Mouse (Mus musculus): ENCODE results near the gene Lexm. TPM values are rescaled to one million over a fixed set of nuclear protein-coding genes. Genes with fewer than 3 reads are reported as not detected.

The Lexm gene
- total and polyA plus RNA-seq, 2 experiments from 2014 or later = not detected

GRCm38 (mm10) chr4:106590142-106590541 is 26.9 kb downstream of the Lexm start:
- Histone ChIP-seq H3K4me3 (ENCODE audit: low read depth, low read length) (no peak overlapping the region), H3K9ac (replicated peaks; ENCODE audit: low read length, poor library complexity, severe bottlenecking) (no peak overlapping the region), H3K27me3 (ENCODE audit: insufficient read depth, low read length) (no peaks in the 10 kb centered on the region), H3K36me3 (ENCODE audit: insufficient read depth, low read length) (peaks cover 34% of the 10 kb centered on the region), H3K27ac (ENCODE audit: low read depth, low read length) (no peak overlapping the region), H3K4me1 (ENCODE audit: insufficient read depth, low read length) (no peaks in the 10 kb centered on the region), H3K4me2 (ENCODE audit: low read depth, low read length, poor library complexity, severe bottlenecking) (no peak overlapping the region), H3K9me3 (ENCODE audit: low read length) (no peaks in the 10 kb centered on the region)
- no peak for TF ChIP-seq CTCF (IDR thresholded peaks at IDR 0.05)
- no peak for DNase-seq (ENCODE audit: low spot score)
- no peak for ATAC-seq (ENCODE audit: low FRiP score)
- WGBS = 81% methylated on average over 9 of the region's 9 CpGs

DNA sequence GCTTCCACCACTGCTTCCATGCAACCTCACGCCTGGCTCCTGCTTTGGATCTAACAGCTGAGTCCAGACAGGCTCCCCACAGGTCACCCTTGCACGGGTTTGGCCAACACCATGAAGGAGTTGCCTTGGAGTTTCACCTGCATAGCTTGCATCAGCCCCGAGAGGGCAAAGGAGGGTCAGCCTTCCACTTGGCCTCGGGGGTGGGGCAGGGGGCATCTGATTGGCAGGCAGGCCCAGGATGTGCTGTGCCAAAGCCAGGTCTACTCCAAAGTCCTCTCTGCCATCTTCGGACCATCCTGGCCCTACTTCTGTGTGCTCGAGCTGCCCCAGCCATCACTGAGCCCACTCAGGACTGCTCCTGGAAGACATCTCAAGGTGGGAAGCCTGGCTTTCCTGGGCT is 30.0 kb downstream of the Lexm start:
- Histone ChIP-seq H3K27ac (ENCODE audit: low read depth, low read length) (no peak overlapping the region), H3K36me3 (ENCODE audit: insufficient read depth, low read length) (peaks cover 48% of the 10 kb centered on the region), H3K4me1 (ENCODE audit: insufficient read depth, low read length) (no peaks in the 10 kb centered on the region), H3K9ac (replicated peaks; ENCODE audit: low read length, poor library complexity, severe bottlenecking) (no peak overlapping the region), H3K9me3 (ENCODE audit: low read length) (no peaks in the 10 kb centered on the region), H3K4me3 (ENCODE audit: low read depth, low read length) (no peak overlapping the region), H3K4me2 (ENCODE audit: low read depth, low read length, poor library complexity, severe bottlenecking) (no peak overlapping the region), H3K27me3 (ENCODE audit: insufficient read depth, low read length) (no peaks in the 10 kb centered on the region)
- no peak for TF ChIP-seq CTCF (IDR thresholded peaks at IDR 0.05)
- ATAC-seq (ENCODE audit: low FRiP score) (no peak), DNase-seq (ENCODE audit: low spot score) (no peak)
- whole genome bisulfite sequencing = 91% methylated on average over 6 of the region's 6 CpGs

GRCm38 (mm10) chr4:106584665-106585064 is 32.4 kb downstream of the Lexm start:
- no peak for TF ChIP-seq CTCF (IDR thresholded peaks at IDR 0.05)
- WGBS = 84% methylated on average over 4 of the region's 4 CpGs
- ATAC-seq (ENCODE audit: low FRiP score) = no peak

DNA sequence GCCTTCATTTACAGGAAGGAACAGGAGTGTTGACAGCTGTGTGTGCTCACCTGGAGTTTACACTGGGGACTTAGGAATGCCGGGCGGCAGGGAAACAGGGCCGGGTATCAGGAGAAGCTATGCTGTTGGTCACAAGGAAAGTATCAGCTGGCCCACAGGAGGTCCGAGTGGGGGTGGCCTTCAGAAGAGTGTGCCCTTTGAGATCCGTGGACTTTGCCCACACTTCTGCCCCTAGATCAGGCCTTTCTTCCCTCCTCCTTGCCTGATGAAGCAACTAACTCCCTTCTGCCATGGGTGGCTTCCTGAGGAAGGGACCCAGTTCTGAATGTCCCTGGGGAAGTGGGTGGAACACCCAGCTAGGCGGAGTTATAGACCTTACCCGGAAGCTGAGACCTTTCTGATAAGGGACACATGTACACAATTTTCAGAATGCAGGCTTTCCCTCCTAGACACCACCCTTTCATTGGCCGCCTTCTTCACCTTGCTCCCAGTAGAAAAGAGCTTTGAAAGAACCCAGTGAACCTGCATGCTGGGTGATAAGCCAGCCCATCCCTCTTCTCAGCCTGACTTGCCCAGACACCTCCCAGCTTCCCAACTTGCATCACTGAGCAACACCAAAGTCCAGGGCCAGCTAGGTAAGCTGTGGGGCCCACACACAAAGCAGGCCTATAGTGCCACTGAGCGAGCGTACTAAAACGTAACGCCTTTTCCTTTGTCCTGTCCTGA is 34.5 kb downstream of the Lexm start:
- Histone ChIP-seq H3K27ac (ENCODE audit: low read depth, low read length) (no peak overlapping the region), H3K4me3 (ENCODE audit: low read depth, low read length) (no peak overlapping the region), H3K9ac (replicated peaks; ENCODE audit: low read length, poor library complexity, severe bottlenecking) (no peak overlapping the region), H3K27me3 (ENCODE audit: insufficient read depth, low read length) (no peaks in the 10 kb centered on the region), H3K4me2 (ENCODE audit: low read depth, low read length, poor library complexity, severe bottlenecking) (no peak overlapping the region), H3K36me3 (ENCODE audit: insufficient read depth, low read length) (peaks cover 74% of the 10 kb centered on the region), H3K4me1 (ENCODE audit: insufficient read depth, low read length) (no peaks in the 10 kb centered on the region), H3K9me3 (ENCODE audit: low read length) (no peaks in the 10 kb centered on the region)
- ATAC-seq (ENCODE audit: low FRiP score) = no peak
- 88% methylated on average over 12 of the region's 12 CpGs for WGBS
- no peak for DNase-seq (ENCODE audit: low spot score)
- no peak for TF ChIP-seq CTCF (IDR thresholded peaks at IDR 0.05)

More at GRCm38 (mm10) chr4:106584665-106585064, 32.4 kb downstream of the Lexm start:
- H3K4me3 ChIP-seq (ENCODE audit: low read depth, low read length) = no peak overlapping the region
- H3K4me2 ChIP-seq (ENCODE audit: low read depth, low read length, poor library complexity, severe bottlenecking) = no peak overlapping the region
- peaks cover 72% of the 10 kb centered on the region for H3K36me3 ChIP-seq (ENCODE audit: insufficient read depth, low read length)
- H3K27me3 ChIP-seq (ENCODE audit: insufficient read depth, low read length) = no peaks in the 10 kb centered on the region
- no peak for DNase-seq (ENCODE audit: low spot score)
- no peak overlapping the region for H3K27ac ChIP-seq (ENCODE audit: low read depth, low read length)
- no peaks in the 10 kb centered on the region for H3K9me3 ChIP-seq (ENCODE audit: low read length)
- no peaks in the 10 kb centered on the region for H3K4me1 ChIP-seq (ENCODE audit: insufficient read depth, low read length)
- H3K9ac ChIP-seq (replicated peaks; ENCODE audit: low read length, poor library complexity, severe bottlenecking) = no peak overlapping the region

DNA sequence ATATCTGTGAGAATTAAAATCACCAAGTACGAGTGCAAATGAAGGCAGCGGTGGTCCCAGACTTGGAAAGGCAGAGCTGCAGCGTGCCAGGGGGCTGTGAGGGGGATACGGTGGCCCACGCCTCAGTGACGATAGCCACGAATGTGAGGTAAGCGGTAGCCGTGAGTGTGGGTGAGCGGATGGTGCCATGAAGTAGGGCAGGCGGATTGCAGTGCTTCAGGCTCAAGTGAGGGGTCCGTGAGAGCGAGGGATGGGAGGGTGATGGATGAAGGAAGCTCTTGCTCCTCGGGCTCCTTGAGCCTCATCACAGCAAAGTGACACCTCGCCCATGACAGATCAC is 35.2 kb downstream of the Lexm start:
- 92% methylated on average over 15 of the region's 15 CpGs for WGBS
- Histone ChIP-seq H3K36me3 (ENCODE audit: insufficient read depth, low read length) (peaks cover 69% of the 10 kb centered on the region), H3K4me1 (ENCODE audit: insufficient read depth, low read length) (no peaks in the 10 kb centered on the region), H3K9me3 (ENCODE audit: low read length) (no peaks in the 10 kb centered on the region), H3K27me3 (ENCODE audit: insufficient read depth, low read length) (no peaks in the 10 kb centered on the region), H3K9ac (replicated peaks; ENCODE audit: low read length, poor library complexity, severe bottlenecking) (no peak overlapping the region), H3K4me2 (ENCODE audit: low read depth, low read length, poor library complexity, severe bottlenecking) (no peak overlapping the region), H3K4me3 (ENCODE audit: low read depth, low read length) (no peak overlapping the region), H3K27ac (ENCODE audit: low read depth, low read length) (no peak overlapping the region)
- ATAC-seq (ENCODE audit: low FRiP score) (no peak), DNase-seq (ENCODE audit: low spot score) (no peak)
- TF ChIP-seq CTCF (IDR thresholded peaks at IDR 0.05) = no peak

DNA sequence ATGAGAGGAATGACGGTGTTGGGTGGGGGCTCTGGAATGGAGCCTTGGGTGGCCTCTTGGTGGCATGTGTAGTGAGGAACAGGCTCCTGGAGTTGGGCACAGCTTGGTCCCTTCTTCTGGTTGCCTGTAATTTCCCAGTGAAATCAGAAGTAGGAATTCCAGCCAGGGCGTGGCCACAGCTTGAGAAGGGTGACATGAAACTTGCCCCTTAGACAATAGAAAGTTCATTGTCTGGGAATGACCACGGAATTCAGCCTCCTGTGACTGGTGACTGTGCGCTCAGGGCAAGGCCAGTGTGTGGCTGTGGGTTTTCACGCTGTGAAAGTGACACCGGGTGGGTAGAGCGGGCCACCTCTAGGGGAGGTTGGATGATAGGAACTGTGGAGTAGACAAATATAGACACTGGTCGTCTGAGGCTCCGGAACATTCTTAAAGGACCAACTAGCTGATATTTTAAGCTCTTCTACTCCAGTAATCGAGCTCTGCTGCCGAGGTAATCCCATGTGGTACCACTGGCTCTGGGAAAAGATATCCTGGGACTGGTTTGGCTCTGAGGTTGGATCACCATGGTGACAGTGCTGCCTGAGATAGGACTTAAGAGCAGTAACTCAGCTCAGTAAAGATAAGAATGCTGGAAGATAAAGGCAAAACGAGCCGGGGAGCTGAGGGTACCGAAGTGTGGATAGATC is 35.7 kb downstream of the Lexm start:
- no peak for ATAC-seq (ENCODE audit: low FRiP score)
- no peak for DNase-seq (ENCODE audit: low spot score)
- TF ChIP-seq CTCF (IDR thresholded peaks at IDR 0.05) = no peak

More for the DNA sequence above, 35.7 kb downstream of the Lexm start:
- Histone ChIP-seq H3K27me3 (ENCODE audit: insufficient read depth, low read length) (no peaks in the 10 kb centered on the region), H3K9ac (replicated peaks; ENCODE audit: low read length, poor library complexity, severe bottlenecking) (no peak overlapping the region), H3K4me2 (ENCODE audit: low read depth, low read length, poor library complexity, severe bottlenecking) (no peak overlapping the region), H3K4me3 (ENCODE audit: low read depth, low read length) (no peak overlapping the region), H3K36me3 (ENCODE audit: insufficient read depth, low read length) (peaks cover 69% of the 10 kb centered on the region), H3K9me3 (ENCODE audit: low read length) (no peaks in the 10 kb centered on the region), H3K27ac (ENCODE audit: low read depth, low read length) (no peak overlapping the region), H3K4me1 (ENCODE audit: insufficient read depth, low read length) (no peaks in the 10 kb centered on the region)
- 83% methylated on average over 14 of the region's 14 CpGs for WGBS

Measured in midbrain, postnatal 0 days (tissue).